Mouse (Mus musculus) cerebellum, postnatal 10 days (tissue): ENCODE results near the gene Foxa1.

Source experiments
- DNase-seq, 2 experiments: peaks; one replicate each; pipeline ENCODE4 v3.0.0; 2021; ENCODE audit warnings: mixed read lengths in 2 of 2

Foxa1 gene

GRCm38 (mm10) chr12:57539551-57539985, 7.1 kb downstream of the Foxa1 start:
- DNase-seq = peak; percentile 41 to 57

GRCm38 (mm10) chr12:57538588-57539550, 7.8 kb downstream of the Foxa1 start:
- peak; percentile 43 to 61 for DNase-seq

- peak; percentile 37 to 45 for DNase-seq
Observed at GRCm38 (mm10) chr12:57537791-57538587, 8.7 kb downstream of the Foxa1 start.

- no peak for DNase-seq
Observed at GRCm38 (mm10) chr12:57536909-57537670, 9.6 kb downstream of the Foxa1 start.

GRCm38 (mm10) chr12:57536056-57536908, 10.4 kb downstream of the Foxa1 start:
- no peak for DNase-seq

GRCm38 (mm10) chr12:57534879-57535611, 11.7 kb downstream of the Foxa1 start:
- peak; percentile 27 to 36 for DNase-seq

GRCm38 (mm10) chr12:57534517-57534878, 12.2 kb downstream of the Foxa1 start:
- no peak for DNase-seq

GRCm38 (mm10) chr12:57530474-57530873, 16.2 kb downstream of the Foxa1 start:
- no peak for DNase-seq

GRCm38 (mm10) chr12:57528335-57528734, 18.4 kb downstream of the Foxa1 start:
- no peak for DNase-seq

GRCm38 (mm10) chr12:57515702-57516377, 30.9 kb downstream of the Foxa1 start:
- DNase-seq = no peak

- no peak for DNase-seq
Observed at GRCm38 (mm10) chr12:57514552-57514951, 32.2 kb downstream of the Foxa1 start.

- no peak for DNase-seq
Observed at GRCm38 (mm10) chr12:57511560-57511959, 35.2 kb downstream of the Foxa1 start.

- no peak for DNase-seq
Observed at GRCm38 (mm10) chr12:57511127-57511526, 35.6 kb downstream of the Foxa1 start.

- no peak for DNase-seq
Observed at GRCm38 (mm10) chr12:57509726-57510125, 37.0 kb downstream of the Foxa1 start.

GRCm38 (mm10) chr12:57508938-57509337, 37.8 kb downstream of the Foxa1 start:
- no peak for DNase-seq

GRCm38 (mm10) chr12:57505329-57505728, 41.4 kb downstream of the Foxa1 start:
- DNase-seq = no peak

GRCm38 (mm10) chr12:57500246-57500645, 46.5 kb downstream of the Foxa1 start:
- no peak for DNase-seq

- no peak for DNase-seq
Observed at GRCm38 (mm10) chr12:57496347-57497119, 50.2 kb downstream of the Foxa1 start.
